ENCODE assay signal across 31 mouse cellular contexts in the genomic region with DNA sequence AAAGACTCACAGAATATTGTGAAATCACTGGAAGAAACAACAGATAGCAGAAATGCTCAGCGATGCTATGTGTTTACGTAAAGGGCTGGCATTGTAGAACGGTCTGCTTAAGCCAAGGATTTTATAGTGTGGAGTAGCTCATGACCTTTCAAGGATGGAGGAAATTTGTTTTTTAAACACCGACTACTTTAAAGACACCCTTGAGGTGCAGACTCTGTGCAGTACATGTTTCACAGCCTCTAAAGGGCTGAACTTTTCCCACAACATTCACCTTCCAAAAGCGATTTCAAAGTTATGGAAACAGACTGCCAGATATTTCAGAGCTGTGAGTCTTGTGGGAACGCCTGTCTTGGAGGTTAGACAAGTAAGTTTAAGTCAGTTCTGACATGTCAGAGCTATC.
"Had no signal": no experiment of that assay in that cellular context is flagged by ENCODE, and none has a peak within 500 bp of the region (broad histone marks: within the 10 kb centered on the region; RNA-seq: fewer than 3 reads in every experiment).

No protein-coding gene starts in this region.

- DNase-seq: left cerebral cortex, postnatal 4 days; liver; liver, embryonic 13.5 days; liver, postnatal 0 days; lung, adult 18-20 months; lung, adult 2 months; lung, embryonic 14.5 days; lung, postnatal 10 days; lung, postnatal 14 days; lung, postnatal 36 days; lung, postnatal 4 days; midbrain, embryonic 14.5 days had no signal

- H3K36me3 ChIP-seq: limb, embryonic 12.5 days; limb, embryonic 15.5 days; liver, embryonic 12.5 days; liver, embryonic 13.5 days; liver, embryonic 15.5 days; lung, embryonic 15.5 days; midbrain, embryonic 10.5 days; midbrain, embryonic 12.5 days; midbrain, embryonic 13.5 days; midbrain, embryonic 15.5 days; neural tube, embryonic 12.5 days; neural tube, embryonic 13.5 days had no signal

- H3K9ac ChIP-seq: limb, embryonic 12.5 days; limb, embryonic 15.5 days; liver, embryonic 12.5 days; liver, embryonic 13.5 days; liver, embryonic 14.5 days; liver, embryonic 15.5 days; liver, postnatal 0 days; lung, embryonic 14.5 days; lung, embryonic 15.5 days; midbrain, embryonic 12.5 days; midbrain, embryonic 13.5 days; midbrain, embryonic 15.5 days; neural tube, embryonic 12.5 days; neural tube, embryonic 13.5 days had no signal

- H3K27me3 ChIP-seq: limb, embryonic 12.5 days; limb, embryonic 15.5 days; liver, embryonic 12.5 days; liver, embryonic 13.5 days; liver, embryonic 15.5 days; lung, embryonic 15.5 days; megakaryocyte, embryonic 14.5 days; midbrain, embryonic 12.5 days; midbrain, embryonic 13.5 days; midbrain, embryonic 15.5 days; neural tube, embryonic 12.5 days; neural tube, embryonic 13.5 days had no signal

- H3K4me2 ChIP-seq: limb, embryonic 12.5 days; limb, embryonic 15.5 days; liver, embryonic 11.5 days; liver, embryonic 12.5 days; liver, embryonic 13.5 days; liver, embryonic 15.5 days; lung, embryonic 14.5 days; lung, embryonic 15.5 days; midbrain, embryonic 11.5 days; midbrain, embryonic 12.5 days; midbrain, embryonic 13.5 days; midbrain, embryonic 15.5 days; neural tube, embryonic 12.5 days; neural tube, embryonic 13.5 days had no signal

- H3K4me1 ChIP-seq: limb, embryonic 12.5 days; limb, embryonic 15.5 days; liver, embryonic 12.5 days; liver, embryonic 13.5 days; liver, embryonic 15.5 days; lung, embryonic 15.5 days; megakaryocyte, embryonic 14.5 days; midbrain, embryonic 10.5 days; midbrain, embryonic 12.5 days; midbrain, embryonic 13.5 days; midbrain, embryonic 15.5 days; neural tube, embryonic 12.5 days; neural tube, embryonic 13.5 days had no signal

- H3K4me3 ChIP-seq: limb, embryonic 12.5 days; limb, embryonic 15.5 days; liver, embryonic 12.5 days; liver, embryonic 13.5 days; liver, embryonic 15.5 days; lung, embryonic 15.5 days; megakaryocyte, embryonic 14.5 days; midbrain, embryonic 10.5 days; midbrain, embryonic 12.5 days; midbrain, embryonic 13.5 days; midbrain, embryonic 15.5 days; myocyte; neural tube, embryonic 12.5 days; neural tube, embryonic 13.5 days had no signal

- H3K9me3 ChIP-seq: limb, embryonic 12.5 days; limb, embryonic 15.5 days; liver, embryonic 12.5 days; liver, embryonic 13.5 days; liver, embryonic 15.5 days; lung, embryonic 15.5 days; megakaryocyte, embryonic 14.5 days; midbrain, embryonic 10.5 days; midbrain, embryonic 12.5 days; midbrain, embryonic 13.5 days; midbrain, embryonic 15.5 days; neural tube, embryonic 12.5 days; neural tube, embryonic 13.5 days had no signal

- ATAC-seq: liver, embryonic 12.5 days; liver, postnatal 0 days; lung, postnatal 0 days; midbrain, embryonic 13.5 days; midbrain, embryonic 15.5 days; midbrain, embryonic 16.5 days had no signal

- H3K27ac ChIP-seq: limb, embryonic 12.5 days; limb, embryonic 15.5 days; liver, embryonic 12.5 days; liver, embryonic 13.5 days; liver, embryonic 14.5 days; liver, embryonic 15.5 days; lung, embryonic 15.5 days; macrophage; midbrain, embryonic 10.5 days; midbrain, embryonic 12.5 days; midbrain, embryonic 13.5 days; midbrain, embryonic 15.5 days; neural tube, embryonic 12.5 days; neural tube, embryonic 13.5 days had no signal
